Mouse (Mus musculus): ENCODE data around the gene Xylt2.

The Xylt2 gene

GRCm38 (mm10) chr11:94632988-94633387 lies 44.3 kb downstream of the Xylt2 start:
- no peak for TF ChIP-seq GATA4 (IDR thresholded peaks at IDR 0.05; ENCODE audit: insufficient replicate concordance, low read length)

GRCm38 (mm10) chr11:94631969-94632368 lies 45.3 kb downstream of the Xylt2 start:
- no peak for TF ChIP-seq GATA4 (IDR thresholded peaks at IDR 0.05; ENCODE audit: insufficient replicate concordance, low read length)

DNA sequence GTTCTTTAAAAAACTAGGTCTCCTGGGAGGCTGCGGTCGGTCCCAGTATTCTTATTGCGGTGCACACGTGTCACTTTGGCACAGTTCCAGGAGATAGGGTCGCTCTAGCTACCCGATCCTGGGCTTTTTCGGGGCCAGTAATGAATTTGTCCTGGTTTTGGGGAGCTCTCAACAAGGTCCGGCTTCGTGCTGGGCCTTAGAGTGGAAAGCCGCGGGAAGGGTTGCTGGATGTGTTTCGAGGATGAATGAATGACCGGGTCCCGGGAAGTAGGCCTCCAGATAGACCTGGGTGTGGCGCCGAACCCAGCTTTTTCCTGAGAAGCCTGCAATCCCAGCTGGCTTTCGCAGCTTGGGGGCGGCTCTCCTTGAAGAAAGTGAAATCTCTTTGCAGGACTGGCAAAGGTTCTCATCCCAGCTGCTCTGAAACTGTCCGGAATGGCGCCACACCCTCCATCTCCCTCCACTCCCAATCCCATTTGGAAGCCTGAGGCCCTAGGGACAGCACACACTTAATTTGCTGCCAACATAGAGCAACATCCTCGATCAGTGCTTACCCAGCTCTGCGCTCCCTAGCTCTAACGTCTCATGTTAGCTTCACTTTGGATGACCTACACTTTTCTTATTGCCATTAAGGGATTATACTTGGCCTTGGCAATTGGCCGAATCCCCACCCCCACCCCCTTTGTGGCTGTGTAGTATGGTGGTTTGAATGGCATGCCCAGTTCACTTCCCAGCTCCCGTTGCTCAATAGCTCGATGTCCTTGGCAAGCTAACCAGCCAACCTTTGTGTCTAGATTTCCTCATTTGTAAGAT lies 46.9 kb downstream of the Xylt2 start:
- no peak for TF ChIP-seq GATA4 (IDR thresholded peaks at IDR 0.05; ENCODE audit: insufficient replicate concordance, low read length)

- TF ChIP-seq GATA4 (IDR thresholded peaks at IDR 0.05; ENCODE audit: insufficient replicate concordance, low read length): no peak
These were observed 47.5 kb downstream of the Xylt2 start for GRCm38 (mm10) chr11:94629884-94630198.

- TF ChIP-seq GATA4 (IDR thresholded peaks at IDR 0.05; ENCODE audit: insufficient replicate concordance, low read length): peak; percentile 31; the same call in 1 of the 2 replicates
These were observed 48.0 kb downstream of the Xylt2 start, which contains the start of gene Lrrc59 for GRCm38 (mm10) chr11:94629199-94629883. Gene Lrrc59 (plus strand): TSS chr11:94629767.

DNA sequence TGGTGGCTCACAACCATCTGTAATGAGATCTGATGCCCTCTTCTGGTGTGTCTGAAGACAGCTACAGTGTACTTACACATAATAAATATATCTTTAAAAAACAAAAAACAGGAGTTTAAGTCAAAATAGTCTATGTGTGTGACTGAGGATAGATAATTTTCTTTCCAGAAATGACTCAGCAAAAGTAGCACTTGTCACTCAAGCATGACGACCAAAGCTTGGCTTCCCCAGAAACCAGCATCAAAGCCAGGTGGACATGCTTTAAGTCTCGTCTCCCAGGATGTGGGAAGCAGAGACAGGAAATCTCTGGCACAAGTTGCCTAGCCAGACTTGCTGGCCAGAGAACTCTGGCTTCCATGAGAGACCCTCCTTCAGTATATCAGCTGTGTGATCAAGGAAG lies 55.2 kb downstream of the Xylt2 start:
- no peak for TF ChIP-seq GATA4 (IDR thresholded peaks at IDR 0.05; ENCODE audit: insufficient replicate concordance, low read length)

- TF ChIP-seq GATA4 (IDR thresholded peaks at IDR 0.05; ENCODE audit: insufficient replicate concordance, low read length): no peak
These were observed 55.9 kb downstream of the Xylt2 start for GRCm38 (mm10) chr11:94621458-94621852.

GRCm38 (mm10) chr11:94620766-94621457 lies 56.4 kb downstream of the Xylt2 start:
- no peak for TF ChIP-seq GATA4 (IDR thresholded peaks at IDR 0.05; ENCODE audit: insufficient replicate concordance, low read length)

DNA sequence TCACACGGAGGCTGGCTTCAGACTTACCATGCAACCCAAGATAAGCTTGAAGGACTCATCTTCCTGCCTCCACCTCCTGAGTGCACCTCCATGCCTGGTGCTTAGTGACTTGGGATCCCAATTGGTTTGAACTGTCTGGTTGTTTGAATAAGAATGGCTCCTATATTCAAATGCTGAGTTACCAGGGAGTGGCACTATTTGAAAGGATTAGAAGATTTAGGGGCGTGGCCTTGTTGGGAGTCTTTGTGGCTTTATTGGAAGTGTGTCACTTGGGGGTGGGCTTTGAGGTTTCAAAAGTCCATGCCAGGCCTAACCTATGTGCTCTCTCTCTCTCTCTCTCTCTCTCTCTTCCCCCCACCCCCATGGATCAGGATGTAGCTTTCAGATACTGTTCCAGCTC lies 59.7 kb downstream of the Xylt2 start:
- TF ChIP-seq GATA4 (IDR thresholded peaks at IDR 0.05; ENCODE audit: insufficient replicate concordance, low read length): no peak

- no peak for TF ChIP-seq GATA4 (IDR thresholded peaks at IDR 0.05; ENCODE audit: insufficient replicate concordance, low read length)
These were observed 61.8 kb downstream of the Xylt2 start for GRCm38 (mm10) chr11:94615494-94615893.

DNA sequence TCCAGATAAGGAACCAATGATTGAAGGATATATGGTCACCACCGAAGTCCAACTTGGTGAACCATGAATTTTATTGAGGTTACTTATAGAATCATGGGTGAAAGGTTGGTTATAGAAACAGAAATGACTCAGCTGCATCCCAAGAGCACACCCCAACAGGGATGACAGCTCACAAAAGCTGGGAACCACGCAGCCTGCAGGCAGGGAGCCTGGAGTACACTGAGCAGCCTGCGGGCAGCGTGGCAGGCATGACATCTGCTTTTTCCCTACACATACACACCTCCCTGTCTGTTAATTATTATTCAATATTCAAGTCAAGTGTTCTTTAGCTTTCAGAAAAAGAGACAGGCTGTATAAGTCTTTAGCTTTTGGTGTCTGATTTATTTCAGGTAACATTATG lies 62.7 kb downstream of the Xylt2 start:
- TF ChIP-seq GATA4 (IDR thresholded peaks at IDR 0.05; ENCODE audit: insufficient replicate concordance, low read length): no peak

All from liver, adult (tissue).